Mouse (Mus musculus): ENCODE results near the gene Olfr355.

Gene Olfr355

DNA sequence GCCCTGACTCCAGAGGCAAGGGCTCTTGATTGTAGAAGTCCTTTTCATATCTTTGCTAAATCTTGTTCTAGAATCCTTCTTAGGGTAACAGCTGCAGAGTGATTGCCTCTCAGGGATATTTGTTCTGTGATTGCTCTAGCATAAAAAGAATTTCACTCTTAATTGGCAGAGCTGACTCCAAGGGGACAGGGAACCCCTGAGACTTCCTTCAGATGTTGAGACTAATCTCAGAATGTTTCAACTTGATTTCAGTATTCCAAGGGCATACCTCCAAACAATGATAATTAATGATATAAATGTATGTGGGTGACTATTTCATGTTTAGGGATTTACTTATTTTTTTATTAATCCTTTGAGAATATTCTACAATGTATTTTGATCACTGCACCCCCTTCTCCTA lies at the start of gene Olfr355:
Gene Olfr355, minus strand, starts transcription at position 101 of the 400 bp plus-strand sequence.
- DNase-seq (ENCODE audit: low spot score) = no peak

DNA sequence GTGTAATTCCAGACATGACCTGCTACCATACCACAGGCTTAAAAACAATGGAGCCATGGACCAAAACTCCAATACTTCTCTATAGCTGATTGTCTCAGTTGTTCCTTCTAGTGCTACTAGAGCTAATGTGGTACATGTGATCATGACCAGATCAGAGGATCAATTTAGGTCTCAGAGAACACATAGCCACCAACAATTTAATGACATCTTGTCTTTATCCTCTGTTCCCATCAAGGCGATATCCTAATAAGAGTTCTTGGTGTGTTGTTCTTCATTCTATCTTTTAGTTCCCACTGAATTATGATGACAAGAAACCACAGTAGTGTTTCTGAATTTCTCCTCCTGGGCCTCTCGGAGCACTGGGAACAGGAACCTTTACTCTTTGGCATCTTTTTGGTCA lies 8.1 kb upstream of the Olfr355 start, which contains the start of gene Olfr356:
Gene Olfr356, plus strand, starts transcription at position 301 of the 400 bp plus-strand sequence.
- DNase-seq (ENCODE audit: low spot score) = no peak

DNA sequence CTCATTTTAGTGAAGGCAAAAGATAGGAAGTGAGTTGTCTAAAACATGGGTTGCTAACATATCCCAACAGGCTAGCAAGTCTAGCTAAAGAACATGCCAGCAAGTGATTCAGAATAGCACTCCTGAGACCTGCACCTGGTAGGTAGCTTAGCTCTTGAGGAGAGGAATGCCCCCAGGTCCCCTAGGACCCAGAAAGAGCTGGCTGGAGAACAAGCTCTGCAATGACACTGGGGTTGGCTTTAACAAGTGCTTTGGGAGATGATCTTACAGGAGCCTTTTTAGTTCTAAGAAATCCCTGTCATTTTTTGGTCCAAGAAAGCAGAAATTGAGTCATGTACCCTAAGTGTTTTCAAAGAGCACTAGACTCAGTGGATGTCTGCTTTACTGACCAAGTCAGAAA lies 23.3 kb downstream of the Olfr355 start, which contains the start of gene Olfr354:
Gene Olfr354, plus strand, starts transcription at position 301 of the 400 bp plus-strand sequence.
- DNase-seq (ENCODE audit: low spot score) = no peak

DNA sequence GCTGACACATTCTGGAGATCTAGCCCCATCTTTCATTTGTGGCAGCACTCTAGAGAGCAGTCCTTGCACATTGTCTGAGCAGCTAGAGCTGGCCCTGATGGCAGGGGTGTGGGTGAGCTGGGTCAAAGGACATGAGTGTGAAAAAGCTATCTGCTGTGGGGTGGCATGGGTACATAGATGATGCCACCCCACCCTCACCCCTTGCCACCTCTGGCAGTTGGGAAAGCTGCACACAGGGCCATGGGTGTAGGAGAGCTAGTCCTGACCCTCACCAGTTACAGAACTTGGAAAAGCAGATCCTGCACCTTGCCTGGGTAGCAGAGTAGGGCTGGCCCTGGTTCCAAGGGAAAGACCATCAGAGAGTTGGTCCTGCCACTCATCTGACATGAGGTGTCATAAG lies 31.6 kb downstream of the Olfr355 start:
- no peak for DNase-seq (ENCODE audit: low spot score)

DNA sequence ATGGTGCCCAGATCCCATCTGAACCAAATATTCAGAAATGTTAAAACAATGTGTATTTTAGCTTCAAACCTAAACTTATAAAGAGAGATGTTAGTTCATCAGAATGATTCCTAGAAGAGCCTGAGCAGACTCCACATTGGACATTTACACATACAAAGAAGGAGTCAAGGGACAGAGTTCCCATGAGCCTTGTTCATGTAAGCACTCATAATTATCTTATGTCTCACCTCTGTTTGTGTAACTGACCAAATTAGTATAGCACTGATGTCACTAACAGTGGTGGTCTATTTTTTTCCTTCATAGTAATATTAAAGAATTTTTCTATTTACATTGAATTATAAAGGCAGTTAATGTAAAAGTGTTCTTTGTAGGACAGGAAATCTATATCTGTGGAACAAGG lies 35.9 kb downstream of the Olfr355 start, which contains the start of gene Olfr353:
Gene Olfr353, minus strand, starts transcription at position 101 of the 400 bp plus-strand sequence.
- no peak for DNase-seq (ENCODE audit: low spot score)
